Mouse (Mus musculus): ENCODE data around the gene Olfr772.
"Not testable (repeated sequence)": the region's sequence is repeated elsewhere in the genome, so short reads cannot be mapped to it uniquely, and the experiment has no call there.

Olfr772 gene

GRCm38 (mm10) chr10:129177821-129178220 lies at the start of gene Olfr772:
Gene Olfr772 (minus strand): TSS chr10:129177921.
- DNase-seq = not testable (repeated sequence)

- not testable (repeated sequence) for DNase-seq
Observed at GRCm38 (mm10) chr10:129187319-129187718, 9.6 kb upstream of the Olfr772 start, which contains the start of gene Olfr773. Gene Olfr773 (minus strand): TSS chr10:129187419.

DNA sequence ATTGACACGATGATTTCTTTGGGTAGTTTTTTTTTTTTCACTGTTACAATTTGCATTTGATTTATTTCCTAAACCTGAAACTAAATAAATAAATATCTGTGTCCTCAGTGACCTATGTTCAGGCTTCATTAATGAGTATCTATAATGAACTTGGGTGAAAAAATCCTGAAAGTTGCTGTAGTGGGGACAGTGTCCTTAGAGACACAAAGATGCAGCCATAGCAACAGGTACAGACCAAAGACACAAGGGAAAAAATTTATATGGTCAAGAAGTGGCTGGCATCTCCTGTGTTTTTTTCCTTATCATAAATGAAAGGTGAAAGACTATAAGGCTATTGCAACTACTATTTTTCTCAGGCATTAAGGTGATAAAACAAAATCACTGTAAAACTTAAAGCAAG lies 13.1 kb downstream of the Olfr772 start, which contains the start of gene Olfr771:
TSS of gene Olfr771 (minus strand) at position 101 of the 400 bp plus-strand sequence.
- no peak for DNase-seq

DNA sequence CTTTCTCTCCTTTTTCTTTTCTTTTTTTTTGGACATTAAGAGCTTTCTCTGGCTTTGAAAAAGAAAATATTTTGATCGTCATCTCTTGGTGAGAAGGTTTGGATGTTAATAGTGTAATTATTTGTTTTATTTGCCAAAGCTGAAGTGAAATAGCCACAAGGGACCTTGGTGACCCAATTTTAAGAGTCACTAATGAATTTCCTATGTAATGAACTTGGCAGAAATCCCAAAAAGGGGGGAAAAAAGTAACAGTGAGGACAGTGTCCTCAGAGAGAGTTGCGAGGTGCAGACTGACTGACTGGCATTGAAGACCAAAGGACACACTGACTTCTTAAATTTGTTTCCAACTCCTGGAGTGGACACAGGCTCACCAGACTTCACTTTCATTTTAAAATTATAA lies 38.8 kb downstream of the Olfr772 start, which contains the start of gene Olfr770:
TSS of gene Olfr770 (minus strand) at position 101 of the 400 bp plus-strand sequence.
- no peak for DNase-seq

Data from right cerebral cortex, postnatal 25 days (tissue).